Mouse (Mus musculus) ES-Bruce4 (cell line): ENCODE results near the gene Golt1b. TPM values are rescaled to one million over a fixed set of nuclear protein-coding genes. Genes with fewer than 3 reads are reported as not detected.

Experiments used
- H3K27ac ChIP-seq: 2 replicates; pipeline ENCODE4 v1.5.1; 2012; ENCODE audit warnings: low read length, inconsistent platforms; ENCODE audit not compliant: insufficient read depth
- H3K27me3 ChIP-seq: 2 replicates; pipeline ENCODE4 v1.6.1; 2012; ENCODE audit warnings: mild to moderate bottlenecking, low read length, inconsistent platforms; ENCODE audit not compliant: control insufficient read depth, poor library complexity, insufficient read depth, severe bottlenecking
- H3K36me3 ChIP-seq: 2 replicates; pipeline ENCODE4 v1.6.1; 2012; ENCODE audit warnings: inconsistent platforms, mild to moderate bottlenecking, low read length, moderate library complexity; ENCODE audit not compliant: control insufficient read depth, poor library complexity, insufficient read depth, severe bottlenecking
- H3K4me1 ChIP-seq: one replicate; pipeline ENCODE4 v1.8.1; 2011; ENCODE audit warnings: low read length; ENCODE audit not compliant: control insufficient read depth, insufficient read depth
- H3K4me3 ChIP-seq: 2 replicates; pipeline ENCODE4 v1.5.1; 2011; ENCODE audit warnings: low read depth, mild to moderate bottlenecking, low read length
- H3K9ac ChIP-seq: 2 replicates; pipeline ENCODE4 v1.6.1; 2012; ENCODE audit warnings: low read depth, mild to moderate bottlenecking, inconsistent platforms; ENCODE audit not compliant: poor library complexity, severe bottlenecking
- H3K9me3 ChIP-seq: replicated peaks from 2 replicates; pipeline ENCODE4 v1.6.1; 2012; ENCODE audit warnings: mild to moderate bottlenecking, low read length, inconsistent platforms; ENCODE audit not compliant: control insufficient read depth, poor library complexity, insufficient read depth, severe bottlenecking
- CTCF ChIP-seq: IDR thresholded peaks from one replicate; pipeline ENCODE4 v1.8.1; 2011; ENCODE audit warnings: low read depth, low read length
- EP300 ChIP-seq: IDR thresholded peaks from 2 replicates; pipeline ENCODE4 v1.6.1; 2011; ENCODE audit warnings: low read depth, low read length; ENCODE audit not compliant: insufficient read depth
- POLR2A ChIP-seq: IDR thresholded peaks from one replicate; pipeline ENCODE4 v1.8.1; 2011; ENCODE audit warnings: low read length; ENCODE audit not compliant: insufficient read depth
- polyA plus RNA-seq: library from polyadenylated mRNA; stranded (reverse); fragments of >200 nt; gene quantifications from 2 replicates; pipeline ENCODE4 v1.2.4, GENCODE M21; 2011; ENCODE audit warnings: low read depth; ENCODE audit not compliant: missing spikeins, insufficient read depth, insufficient read length

Golt1b gene
- polyA plus RNA-seq: 61.4 and 68.0 TPM in 2 replicates

- H3K27ac ChIP-seq: no peak within 1 kb of the TSS
- peak within 1 kb of the TSS; percentile 91 for H3K9ac ChIP-seq
- no peaks in the 10 kb centered on the region for H3K27me3 ChIP-seq
- H3K36me3 ChIP-seq: no peaks in the 10 kb centered on the region; the same call in 1 of the 2 replicates
- no peaks in the 10 kb centered on the region for H3K9me3 ChIP-seq
- H3K4me1 ChIP-seq: no peaks in the 10 kb centered on the region
- TF ChIP-seq EP300 (no peak), CTCF (no peak), POLR2A (no peak)
- H3K4me3 ChIP-seq: peak within 1 kb of the TSS; percentile 93
Measured at GRCm38 (mm10) chr6:142387011-142387754, at the start of gene Golt1b, which contains the start of gene Recql. TSS of gene Golt1b (plus strand) at chr6:142387221. TSS of gene Recql (minus strand) at chr6:142387087.

- no peak overlapping the region for H3K27ac ChIP-seq
- TF ChIP-seq EP300 (no peak), POLR2A (no peak), CTCF (no peak)
- no peak overlapping the region for H3K4me3 ChIP-seq
- no peak overlapping the region for H3K9ac ChIP-seq
- no peaks in the 10 kb centered on the region for H3K36me3 ChIP-seq
- H3K9me3 ChIP-seq: no peaks in the 10 kb centered on the region
- H3K27me3 ChIP-seq: no peaks in the 10 kb centered on the region
- no peaks in the 10 kb centered on the region for H3K4me1 ChIP-seq
Measured at GRCm38 (mm10) chr6:142338961-142339360, 48.1 kb upstream of the Golt1b start.

- H3K27me3 ChIP-seq: no peaks in the 10 kb centered on the region
- no peak overlapping the region for H3K27ac ChIP-seq
- H3K4me1 ChIP-seq: no peaks in the 10 kb centered on the region
- TF ChIP-seq POLR2A (no peak), CTCF (no peak), EP300 (no peak)
- no peak overlapping the region for H3K4me3 ChIP-seq
- H3K36me3 ChIP-seq: no peaks in the 10 kb centered on the region
- H3K9ac ChIP-seq: no peak overlapping the region
- no peaks in the 10 kb centered on the region for H3K9me3 ChIP-seq
Measured at GRCm38 (mm10) chr6:142339576-142339975, 47.4 kb upstream of the Golt1b start.

DNA sequence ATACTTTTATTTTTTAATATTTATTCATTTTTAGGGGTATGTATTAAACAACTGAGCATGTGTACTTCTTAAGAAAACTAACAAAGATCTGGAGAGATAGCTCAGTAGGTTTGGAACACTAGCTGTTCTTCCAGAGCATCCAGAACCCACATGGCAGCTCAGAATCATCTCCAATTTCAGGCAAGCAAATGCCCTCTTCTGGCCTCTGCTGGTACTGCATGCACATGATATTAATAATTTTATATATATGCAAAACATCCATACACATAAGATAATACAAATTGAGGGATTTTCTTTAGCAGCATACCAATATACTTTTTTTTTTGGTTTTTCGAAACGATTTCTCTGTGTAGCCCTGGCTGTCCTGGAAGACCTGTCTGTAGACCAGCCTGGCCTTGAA lies 43.5 kb upstream of the Golt1b start:
- Histone ChIP-seq H3K27ac (no peak overlapping the region), H3K9me3 (no peaks in the 10 kb centered on the region), H3K4me1 (no peaks in the 10 kb centered on the region), H3K27me3 (no peaks in the 10 kb centered on the region), H3K4me3 (no peak overlapping the region), H3K36me3 (no peaks in the 10 kb centered on the region), H3K9ac (no peak overlapping the region)
- TF ChIP-seq CTCF (no peak), EP300 (no peak), POLR2A (no peak)

GRCm38 (mm10) chr6:142345440-142346038 lies 41.5 kb upstream of the Golt1b start, which contains the start of gene Pyroxd1:
TSS of gene Pyroxd1 (plus strand) at chr6:142345654.
- Histone ChIP-seq H3K4me3 (peak within 1 kb of the TSS; percentile 82), H3K4me1 (no peaks in the 10 kb centered on the region), H3K27me3 (no peaks in the 10 kb centered on the region), H3K36me3 (no peaks in the 10 kb centered on the region), H3K9me3 (no peaks in the 10 kb centered on the region), H3K9ac (peak within 1 kb of the TSS; percentile 35), H3K27ac (no peak within 1 kb of the TSS)
- TF ChIP-seq POLR2A (no peak), EP300 (no peak), CTCF (no peak)
